Mouse (Mus musculus) E14TG2a.4 (cell line): ENCODE results near the gene Acot13.

Experiments
- H3K27me3 ChIP-seq: 2 replicates; pipeline ENCODE4 v1.6.1; 2014; ENCODE audit warnings: low read length, control low read depth; ENCODE audit not compliant: insufficient read depth
- H3K36me3 ChIP-seq: 2 replicates; pipeline ENCODE4 v1.6.1; 2014; ENCODE audit warnings: low read length, control low read depth; ENCODE audit not compliant: insufficient read depth
- H3K4me1 ChIP-seq: replicated peaks from 2 replicates; pipeline ENCODE4 v1.6.1; 2014; ENCODE audit warnings: low read depth, low read length, control low read depth
- H3K4me3 ChIP-seq: replicated peaks from 2 replicates; pipeline ENCODE4 v1.5.1; 2014; ENCODE audit warnings: mild to moderate bottlenecking, low read length
- H3K9me3 ChIP-seq: 2 replicates; pipeline ENCODE4 v1.6.1; 2014; ENCODE audit warnings: low read length, control low read depth
- CTCF ChIP-seq: conservative IDR thresholded peaks from 2 replicates; pipeline ENCODE4 v1.5.1; 2014; ENCODE audit warnings: low read length
- NANOG ChIP-seq: IDR thresholded peaks from 2 replicates; pipeline ENCODE4 v1.6.1; 2014; ENCODE audit warnings: borderline replicate concordance, low read length, mixed read lengths
- POU5F1 ChIP-seq: IDR thresholded peaks from 2 replicates; pipeline ENCODE4 v1.6.1; 2014; ENCODE audit warnings: low read length, borderline replicate concordance

The Acot13 gene

DNA sequence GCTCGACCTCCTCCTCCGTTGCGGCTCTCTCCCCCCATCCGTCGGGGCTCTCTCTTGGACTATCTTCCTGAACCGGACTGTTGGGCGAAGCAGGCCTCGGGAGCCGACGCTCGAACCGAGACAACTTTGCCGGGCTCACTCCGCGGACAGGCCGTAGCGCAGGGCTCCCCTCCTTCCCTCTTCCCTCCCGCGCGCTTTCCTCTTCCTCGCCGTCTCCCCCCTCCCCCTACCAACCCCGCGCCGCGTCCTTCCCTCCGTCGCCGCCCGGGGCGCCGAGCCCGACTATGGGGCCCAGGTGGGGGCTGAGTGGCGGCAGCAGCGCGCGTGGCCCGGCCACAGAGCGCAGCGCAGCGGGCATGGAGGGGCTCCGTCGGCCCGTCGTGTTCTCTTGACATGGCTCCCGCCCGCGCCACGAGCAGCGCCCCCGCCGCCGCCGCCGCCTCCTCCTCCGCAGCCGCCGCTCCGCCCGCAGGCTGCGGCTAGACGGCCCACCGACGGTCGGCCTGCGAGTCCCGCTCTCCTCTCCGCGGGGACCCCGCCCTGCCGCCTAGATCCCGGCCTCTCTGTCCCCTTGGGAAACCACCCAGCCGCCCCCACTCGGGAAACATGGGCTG lies 29.9 kb downstream of the Acot13 start, which contains the start of gene BC005537:
TSS of gene BC005537 (plus strand) at position 350 of the 614 bp plus-strand sequence.
- Histone ChIP-seq H3K36me3 (peaks cover 36% of the 10 kb centered on the region), H3K4me1 (peaks cover 44% of the 10 kb centered on the region), H3K4me3 (peak within 1 kb of the TSS; percentile 97), H3K9me3 (no peaks in the 10 kb centered on the region), H3K27me3 (no peaks in the 10 kb centered on the region)
- TF ChIP-seq POU5F1 = no peak
- TF ChIP-seq NANOG = no peak
- TF ChIP-seq CTCF = no peak

DNA sequence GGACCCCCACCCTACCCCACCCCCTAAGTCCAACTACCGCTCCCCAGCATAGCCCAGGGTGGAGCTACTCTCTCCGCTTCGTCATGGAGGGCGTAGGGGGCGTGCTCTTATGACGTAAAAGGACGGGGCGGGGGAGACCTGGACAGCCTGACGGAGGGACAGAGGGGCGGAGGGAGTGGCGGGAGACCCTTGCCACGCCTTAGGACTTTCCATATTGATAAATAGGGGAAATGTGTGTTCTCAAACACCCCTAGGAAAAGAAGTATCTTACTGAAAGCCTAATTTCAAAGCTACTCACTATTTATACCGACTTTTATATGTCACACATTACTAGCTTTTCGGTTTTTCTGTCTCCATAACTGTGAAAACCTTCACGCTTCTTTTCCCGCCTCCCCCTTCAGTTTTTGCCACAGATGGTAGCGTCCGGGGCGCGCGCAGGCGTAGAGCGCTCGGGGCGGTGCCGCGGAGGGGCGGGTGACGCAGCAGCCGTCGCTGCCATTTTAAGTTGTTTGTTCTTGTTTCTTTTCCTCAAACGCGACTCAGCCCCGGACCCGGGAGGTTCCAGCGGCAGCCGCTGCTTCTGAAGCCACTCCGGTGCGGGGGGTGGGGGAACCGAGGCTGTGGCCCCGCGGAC lies 30.5 kb downstream of the Acot13 start:
- Histone ChIP-seq H3K4me1 (peaks cover 41% of the 10 kb centered on the region), H3K4me3 (peak overlapping the region; percentile 97), H3K36me3 (peaks cover 30% of the 10 kb centered on the region), H3K27me3 (no peaks in the 10 kb centered on the region), H3K9me3 (no peaks in the 10 kb centered on the region)
- TF ChIP-seq NANOG (no peak), POU5F1 (no peak), CTCF (no peak)

DNA sequence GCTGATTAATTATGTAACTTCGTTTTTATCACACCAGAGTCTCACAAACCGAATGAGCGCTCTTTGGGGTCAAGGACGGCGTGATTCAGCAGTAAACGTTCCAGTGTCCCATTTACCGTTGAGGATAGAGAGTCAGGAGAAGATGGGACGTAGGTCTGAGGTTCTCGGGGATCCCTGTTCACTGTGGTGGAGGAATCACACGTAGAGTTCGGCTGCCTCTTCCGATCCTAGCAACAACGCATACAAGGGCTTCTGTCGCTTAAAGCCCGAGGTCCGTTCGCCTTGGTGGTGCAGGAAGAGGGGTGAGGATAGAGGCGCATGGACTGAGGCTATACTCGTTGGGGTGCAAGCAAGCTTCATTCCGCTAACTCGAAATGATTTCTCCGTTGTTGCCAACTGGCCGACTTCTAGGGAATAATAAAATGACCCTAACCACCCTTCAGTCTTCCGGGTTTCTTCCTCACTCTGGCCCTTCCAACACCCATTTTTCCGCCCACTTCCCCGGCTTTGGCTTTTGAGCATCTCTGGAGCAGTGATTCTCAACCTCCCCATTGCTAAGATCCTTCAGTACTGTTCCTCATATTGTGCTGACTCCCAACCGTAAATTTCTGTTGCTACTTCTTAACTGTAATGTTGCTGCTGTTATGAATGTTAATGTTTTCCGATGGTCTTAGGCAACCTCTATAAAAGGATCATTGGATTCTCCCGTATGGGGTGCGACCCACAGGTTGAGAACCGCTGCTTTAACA lies 31.2 kb downstream of the Acot13 start:
- TF ChIP-seq NANOG (no peak), CTCF (no peak), POU5F1 (no peak)
- Histone ChIP-seq H3K9me3 (no peaks in the 10 kb centered on the region), H3K4me3 (peak overlapping the region; percentile 77), H3K4me1 (peaks cover 41% of the 10 kb centered on the region), H3K27me3 (no peaks in the 10 kb centered on the region), H3K36me3 (peaks cover 23% of the 10 kb centered on the region)

DNA sequence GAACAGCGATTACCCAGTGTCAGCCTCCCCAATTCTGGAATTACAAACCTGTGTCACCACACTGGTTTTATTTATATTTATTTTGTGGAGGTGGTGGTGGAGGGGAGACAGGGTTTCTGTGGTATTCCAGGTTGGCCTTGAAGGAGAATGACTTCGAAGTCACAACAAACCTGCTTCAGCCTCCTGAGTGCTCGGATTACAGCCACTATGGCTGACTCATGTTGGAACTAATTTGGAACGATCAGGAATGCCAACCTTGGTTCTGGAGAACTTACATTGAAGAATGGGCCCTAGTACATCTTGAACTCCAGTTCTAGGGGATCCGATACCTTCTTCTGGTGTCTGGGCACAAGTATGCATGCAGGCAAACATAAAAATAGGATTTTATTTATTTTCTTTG lies 32.0 kb downstream of the Acot13 start:
- H3K9me3 ChIP-seq = no peaks in the 10 kb centered on the region
- peak overlapping the region; percentile 77 for H3K4me3 ChIP-seq
- H3K27me3 ChIP-seq = no peaks in the 10 kb centered on the region
- peaks cover 34% of the 10 kb centered on the region for H3K4me1 ChIP-seq
- TF ChIP-seq POU5F1 (no peak), NANOG (no peak), CTCF (no peak)
- H3K36me3 ChIP-seq = peaks cover 15% of the 10 kb centered on the region

DNA sequence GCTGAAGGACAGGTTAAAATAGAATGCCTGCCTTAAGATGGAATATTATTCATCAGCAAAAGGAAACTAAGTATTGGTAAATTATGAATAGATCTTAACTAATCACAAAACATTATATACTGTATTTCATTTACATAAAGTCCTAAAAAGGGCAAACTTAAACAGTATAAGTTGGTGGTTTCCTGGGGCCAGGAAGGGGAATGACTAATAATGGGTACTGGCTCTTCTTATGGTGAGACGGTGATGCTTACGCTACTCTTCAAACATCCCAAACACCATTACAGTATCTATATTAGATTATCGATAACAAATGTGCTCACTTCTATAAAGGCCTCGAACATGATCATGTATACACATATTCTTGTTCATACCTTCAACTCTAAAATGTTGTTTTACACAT lies 32.7 kb downstream of the Acot13 start:
- no peaks in the 10 kb centered on the region for H3K9me3 ChIP-seq
- TF ChIP-seq CTCF (no peak), POU5F1 (no peak), NANOG (no peak)
- H3K36me3 ChIP-seq = peaks cover 9% of the 10 kb centered on the region
- no peaks in the 10 kb centered on the region for H3K27me3 ChIP-seq
- H3K4me3 ChIP-seq = no peak overlapping the region
- H3K4me1 ChIP-seq = peaks cover 27% of the 10 kb centered on the region

DNA sequence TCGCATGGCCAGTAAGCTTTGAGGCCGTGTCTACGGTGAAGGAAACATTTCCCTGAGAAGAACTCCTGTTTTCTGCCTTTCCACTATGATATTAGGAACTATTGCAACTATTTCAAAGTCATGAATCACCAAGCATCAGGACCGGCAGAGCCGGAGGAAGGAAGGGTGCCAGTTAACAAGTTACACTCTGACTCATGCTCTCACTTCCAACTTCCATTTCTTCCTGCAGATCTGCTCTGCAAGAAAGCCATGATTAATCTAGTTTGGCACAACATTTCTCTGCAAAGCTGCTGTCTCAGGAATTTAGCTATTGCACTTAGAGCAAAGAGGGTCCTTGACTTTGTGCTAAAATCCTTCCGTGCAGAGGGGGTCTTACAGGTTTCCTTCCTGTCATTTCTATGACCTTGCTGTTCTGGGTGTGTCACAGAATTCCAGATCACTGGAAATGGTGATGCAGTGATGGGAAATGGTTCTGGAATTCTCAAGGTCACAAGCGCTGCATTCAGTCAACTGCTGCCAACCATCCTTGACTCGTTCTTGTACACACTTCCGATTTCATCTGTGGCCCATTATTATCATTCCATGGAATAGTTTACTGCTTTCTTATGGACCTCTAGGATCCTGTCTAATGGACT lies 38.8 kb downstream of the Acot13 start:
- no peak for TF ChIP-seq POU5F1
- no peak for TF ChIP-seq NANOG
- TF ChIP-seq CTCF = no peak
- Histone ChIP-seq H3K27me3 (no peaks in the 10 kb centered on the region), H3K4me3 (no peak overlapping the region), H3K9me3 (no peaks in the 10 kb centered on the region; the same call in 1 of the 2 replicates), H3K36me3 (no peaks in the 10 kb centered on the region), H3K4me1 (peaks cover 12% of the 10 kb centered on the region)

DNA sequence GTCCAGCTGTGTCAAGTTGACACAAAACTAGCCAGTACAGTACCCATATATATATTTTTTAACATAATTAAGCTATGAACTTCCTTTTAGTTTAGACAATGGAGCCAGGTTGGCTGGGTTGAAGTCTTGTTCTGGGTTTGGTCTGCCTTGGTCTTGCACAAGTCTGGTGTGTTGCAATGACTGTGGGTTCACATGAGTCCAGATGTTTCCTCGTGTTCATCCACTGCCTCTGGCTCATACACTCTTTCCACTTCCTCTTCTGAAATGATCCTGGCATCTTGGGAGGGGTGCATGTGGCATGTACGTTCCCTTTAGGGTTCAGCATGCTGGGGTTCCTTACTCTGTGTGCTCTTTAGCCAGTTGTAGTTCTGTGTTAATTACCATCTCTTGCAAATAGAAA lies 40.0 kb downstream of the Acot13 start:
- H3K4me1 ChIP-seq = peaks cover 17% of the 10 kb centered on the region
- no peak for TF ChIP-seq CTCF
- TF ChIP-seq NANOG = no peak
- TF ChIP-seq POU5F1 = no peak
- no peaks in the 10 kb centered on the region for H3K27me3 ChIP-seq
- no peaks in the 10 kb centered on the region; the same call in 1 of the 2 replicates for H3K9me3 ChIP-seq
- no peak overlapping the region for H3K4me3 ChIP-seq
- no peaks in the 10 kb centered on the region for H3K36me3 ChIP-seq

DNA sequence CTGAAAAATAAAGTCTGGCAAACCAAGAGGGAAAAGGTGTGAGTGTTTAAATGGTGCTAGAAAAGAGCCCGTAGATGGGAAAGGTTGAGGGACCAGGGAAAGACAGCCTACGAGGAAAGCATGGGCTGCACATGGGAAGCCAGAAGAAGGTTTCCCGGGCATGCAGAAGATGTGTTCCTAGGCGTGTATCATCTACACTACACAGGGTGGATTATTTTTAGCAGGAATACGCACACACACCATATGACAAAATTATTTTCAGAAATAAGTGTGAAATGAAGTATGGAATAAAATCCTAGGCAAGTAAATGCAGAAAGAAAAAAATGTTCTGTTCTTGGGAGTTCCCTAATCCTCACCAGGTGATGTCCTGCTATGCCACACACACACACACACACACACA lies 43.9 kb downstream of the Acot13 start:
- Histone ChIP-seq H3K36me3 (no peaks in the 10 kb centered on the region), H3K9me3 (peaks cover 7% of the 10 kb centered on the region), H3K4me3 (no peak overlapping the region), H3K4me1 (peaks cover 22% of the 10 kb centered on the region), H3K27me3 (no peaks in the 10 kb centered on the region)
- TF ChIP-seq POU5F1 (no peak), NANOG (no peak), CTCF (no peak)
